Mouse (Mus musculus) kidney, adult 9 months (tissue): ENCODE measurements around the gene Inpp5k.

Source experiments
- DNase-seq: peaks from one replicate; pipeline ENCODE4 v3.0.0; 2022

Gene Inpp5k

DNA sequence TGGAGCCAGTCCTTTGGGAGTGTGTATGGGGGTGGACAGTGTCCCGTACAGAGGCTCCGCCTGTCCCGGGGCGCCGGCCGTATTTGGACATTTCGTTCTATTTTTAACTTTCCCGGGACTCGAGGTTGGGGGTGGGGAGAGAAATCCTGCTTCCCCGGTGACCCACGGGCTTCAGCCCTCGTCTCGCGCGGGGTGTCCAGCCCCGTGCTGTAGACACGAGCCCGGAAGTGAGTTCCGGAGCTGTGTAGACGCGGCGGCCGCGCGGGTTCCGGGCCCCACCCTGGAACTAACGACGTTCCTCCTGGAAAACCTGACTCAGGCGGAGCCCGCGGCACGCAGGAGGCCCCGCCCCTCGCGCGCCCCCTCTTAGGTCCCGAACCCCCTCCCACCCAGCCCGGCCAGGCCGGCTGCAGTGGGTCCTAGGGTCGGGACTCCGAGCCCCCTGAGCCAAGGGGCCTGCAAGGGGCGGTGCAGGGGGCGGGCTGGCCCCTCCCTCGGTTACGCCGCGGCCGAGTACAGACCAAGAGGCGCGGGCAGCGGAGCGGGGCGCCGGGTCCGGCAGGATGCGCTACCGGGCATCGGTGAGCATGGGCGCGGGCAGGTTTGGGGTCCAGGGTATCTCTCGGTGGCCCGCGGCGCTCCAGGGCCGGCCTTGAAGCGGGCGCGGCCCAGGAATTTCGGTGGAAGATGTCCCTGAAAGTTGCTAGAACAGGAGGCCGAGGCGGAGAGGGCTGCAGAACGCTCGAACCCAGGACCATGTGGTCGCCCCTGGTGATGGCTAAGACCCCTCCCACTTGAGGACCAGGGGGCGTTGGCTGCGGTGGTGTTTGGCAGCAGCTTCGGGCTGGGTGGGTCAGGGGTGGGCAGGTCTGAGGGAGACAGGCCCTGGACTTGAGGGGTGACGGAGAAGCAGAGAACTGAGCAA, 25.1 kb downstream of the Inpp5k start:
- peak; percentile 83 for DNase-seq

DNA sequence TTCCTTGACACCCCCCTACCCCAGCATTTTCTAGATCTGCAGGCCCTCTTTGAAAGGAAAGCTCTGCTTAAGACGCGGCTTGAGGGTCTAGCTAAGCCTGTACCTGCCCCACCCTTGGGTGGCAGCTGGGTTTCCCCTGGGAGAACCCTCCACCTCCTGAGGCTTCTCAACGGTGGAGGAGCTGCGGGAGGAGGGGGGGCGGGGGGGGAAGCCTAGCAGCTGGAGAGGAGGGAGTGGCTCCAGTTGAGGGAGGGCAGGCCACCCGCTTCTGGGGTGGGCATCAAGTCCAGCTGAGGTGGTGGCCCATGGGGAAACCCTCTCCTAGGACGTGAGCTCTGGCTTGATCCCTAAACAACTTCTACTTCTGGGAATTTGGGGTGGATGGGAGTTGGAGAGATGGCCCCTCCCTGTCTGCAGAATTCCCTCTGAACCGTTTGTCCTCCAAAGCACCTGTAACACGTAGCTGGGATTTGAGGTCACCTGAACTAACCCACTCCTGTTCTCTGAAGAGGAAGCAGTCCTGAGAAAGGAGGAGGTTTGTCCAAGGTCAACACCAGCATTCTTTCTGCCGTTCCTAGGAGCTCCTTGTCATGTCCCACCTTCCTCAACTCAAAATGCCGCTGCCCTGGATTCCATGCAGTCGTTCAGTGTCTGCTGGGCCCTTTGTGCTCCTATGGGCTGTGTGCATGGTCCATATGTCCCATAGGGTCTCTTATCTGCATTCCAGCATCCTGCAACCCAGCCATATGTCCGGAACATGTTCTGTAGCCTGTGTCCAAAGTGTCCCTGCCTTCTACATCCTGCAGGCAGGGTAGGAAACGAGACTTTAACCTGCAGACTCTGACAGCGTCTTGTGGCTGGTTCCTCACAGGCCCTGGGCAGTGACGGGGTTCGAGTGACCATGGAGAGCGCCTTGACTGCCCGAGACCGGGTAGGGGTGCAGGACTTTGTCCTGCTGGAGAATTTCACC, 26.1 kb downstream of the Inpp5k start:
- DNase-seq: peak; percentile 35

DNA sequence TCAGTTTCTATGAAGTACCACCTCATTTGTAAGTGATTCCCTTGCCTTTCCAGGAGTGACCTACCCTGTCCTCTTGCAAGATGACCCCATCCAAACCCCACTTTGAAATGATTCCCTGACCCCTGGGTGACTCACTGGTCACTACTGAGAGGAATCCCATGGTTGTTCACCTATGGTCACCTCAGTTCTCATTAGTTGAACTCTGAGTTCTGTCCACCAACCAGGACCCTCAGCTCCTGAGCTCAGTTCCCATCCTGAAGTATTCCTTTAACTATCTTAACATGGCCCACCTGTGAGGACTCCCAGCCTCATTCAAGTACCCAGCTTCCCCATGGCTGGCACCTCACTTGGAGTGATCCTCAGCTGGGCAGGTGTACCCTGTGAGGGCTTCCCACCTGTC, 27.1 kb downstream of the Inpp5k start:
- DNase-seq: no peak

DNA sequence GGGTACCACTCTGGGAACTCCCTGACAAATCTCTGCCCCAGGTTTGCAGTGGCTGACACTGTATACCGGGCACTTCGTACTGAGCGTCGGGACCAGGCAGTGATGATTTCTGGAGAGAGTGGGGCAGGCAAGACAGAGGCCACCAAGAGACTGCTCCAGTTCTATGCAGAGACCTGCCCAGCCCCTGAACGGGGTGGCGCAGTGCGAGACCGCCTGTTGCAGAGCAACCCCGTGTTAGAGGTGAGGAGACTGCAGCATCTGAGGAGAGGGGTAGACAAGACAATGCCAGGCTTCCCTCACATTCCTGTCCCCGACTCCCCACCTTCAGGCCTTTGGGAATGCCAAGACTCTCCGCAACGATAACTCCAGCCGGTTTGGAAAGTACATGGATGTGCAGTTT, 27.5 kb downstream of the Inpp5k start:
- no peak for DNase-seq

DNA sequence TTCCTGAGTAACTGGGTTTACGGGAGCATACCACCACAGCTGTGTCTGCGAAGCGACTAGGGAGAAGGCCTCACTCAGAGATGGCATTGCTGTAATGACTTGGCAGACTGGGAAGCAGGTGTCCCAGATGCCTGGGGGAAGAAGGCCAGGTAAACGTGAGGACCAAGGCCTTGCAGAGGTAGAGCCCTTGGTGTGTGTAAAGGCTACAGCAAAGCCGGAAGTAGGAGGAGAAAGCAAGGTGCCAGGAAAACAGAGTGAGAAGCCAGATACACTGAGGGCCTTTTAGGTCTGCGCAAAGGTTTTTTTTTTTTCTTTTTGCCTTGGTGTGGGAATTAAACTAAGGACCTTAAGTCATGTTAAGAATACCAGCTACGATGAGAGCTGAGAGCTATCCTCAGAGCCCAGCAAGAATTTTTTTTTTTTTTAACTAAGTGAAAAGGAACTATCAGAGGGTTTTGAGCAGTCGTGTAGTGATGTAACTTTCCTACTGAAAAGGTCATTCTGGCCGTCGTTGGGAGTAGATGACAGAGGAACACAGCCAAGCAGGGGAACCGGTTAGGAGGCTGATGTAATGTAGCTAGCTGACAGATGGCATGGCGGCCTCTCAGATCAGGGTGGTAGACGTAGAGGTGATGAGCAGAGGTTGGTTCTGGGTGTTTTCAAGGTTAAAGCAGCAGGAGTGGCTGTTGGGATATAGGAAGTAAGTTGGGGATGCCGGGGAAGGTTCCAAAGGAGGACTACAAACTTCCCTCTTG, 28.4 kb downstream of the Inpp5k start:
- no peak for DNase-seq

DNA sequence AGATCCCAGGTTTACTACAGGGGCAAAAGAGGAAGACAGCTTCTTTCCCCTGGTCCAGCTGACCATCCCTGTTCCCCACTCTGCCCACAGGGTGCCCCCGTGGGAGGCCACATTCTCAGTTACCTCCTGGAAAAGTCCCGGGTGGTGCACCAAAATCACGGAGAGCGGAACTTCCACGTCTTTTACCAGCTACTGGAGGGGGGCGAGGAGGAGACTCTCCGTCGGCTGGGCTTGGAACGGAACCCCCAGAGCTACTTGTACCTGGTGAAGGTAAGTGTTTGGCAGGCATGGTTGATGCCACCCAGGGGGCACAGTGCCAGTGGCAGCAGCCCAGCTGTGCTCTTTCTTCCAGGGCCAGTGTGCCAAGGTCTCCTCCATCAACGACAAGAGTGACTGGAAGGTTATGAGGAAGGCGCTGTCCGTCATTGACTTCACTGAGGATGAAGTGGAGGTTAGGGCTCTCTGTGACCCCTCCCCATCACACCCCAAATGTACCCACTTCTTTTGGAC, 29.3 kb downstream of the Inpp5k start:
- no peak for DNase-seq

DNA sequence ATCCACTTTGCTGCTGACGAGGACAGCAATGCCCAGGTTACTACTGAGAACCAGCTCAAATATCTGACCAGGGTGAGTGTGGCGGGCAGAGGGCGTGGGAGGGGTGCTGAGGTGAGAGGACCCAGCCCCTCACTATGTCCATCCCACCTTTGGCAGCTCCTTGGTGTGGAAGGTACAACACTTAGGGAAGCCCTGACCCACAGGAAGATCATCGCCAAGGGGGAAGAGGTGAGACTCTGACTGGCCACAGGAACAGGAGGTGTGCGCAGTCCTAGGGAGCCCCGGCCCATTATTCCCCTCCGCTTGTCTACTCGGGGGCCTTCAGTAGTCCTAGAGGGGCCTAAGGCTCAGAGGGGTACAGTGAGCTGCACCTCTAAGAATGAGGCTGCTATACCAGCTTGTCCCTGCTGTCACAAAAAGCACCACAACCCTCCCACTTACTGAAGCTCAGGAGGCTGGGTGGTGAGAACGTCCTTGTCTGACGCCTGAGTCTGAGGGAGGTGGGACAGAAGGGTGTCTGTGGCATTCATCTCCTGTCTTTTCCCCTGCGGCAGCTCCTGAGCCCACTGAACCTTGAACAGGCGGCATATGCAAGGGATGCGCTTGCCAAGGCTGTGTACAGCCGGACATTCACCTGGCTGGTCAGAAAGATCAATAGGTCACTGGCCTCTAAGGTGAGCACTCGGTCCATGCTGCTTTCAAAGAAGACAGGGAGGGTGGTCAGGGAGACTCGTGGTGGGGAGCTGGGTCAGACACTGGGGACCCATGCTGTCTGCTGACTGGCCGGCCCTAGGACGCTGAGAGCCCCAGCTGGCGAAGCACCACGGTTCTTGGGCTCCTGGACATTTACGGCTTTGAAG, 30.4 kb downstream of the Inpp5k start:
- DNase-seq: peak; percentile 31

DNA sequence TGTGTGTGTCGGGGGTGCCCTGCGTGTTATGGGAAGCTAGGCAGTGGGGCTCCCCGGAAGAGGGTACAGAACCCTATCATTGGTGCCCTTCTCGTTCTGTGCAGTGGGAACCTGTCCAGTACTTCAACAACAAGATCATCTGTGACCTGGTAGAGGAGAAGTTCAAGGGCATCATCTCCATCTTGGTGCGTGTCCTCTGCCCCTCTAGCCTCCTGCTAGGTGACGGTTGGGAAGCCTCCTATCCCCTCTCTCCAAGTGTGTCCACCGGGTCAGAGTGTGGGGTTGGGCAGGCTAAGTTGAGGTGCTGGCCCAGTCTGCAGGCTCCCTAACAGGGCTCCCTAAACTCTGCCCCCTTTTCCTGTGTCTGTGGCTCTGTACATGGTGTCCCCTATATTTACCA, 31.3 kb downstream of the Inpp5k start:
- DNase-seq: no peak

DNA sequence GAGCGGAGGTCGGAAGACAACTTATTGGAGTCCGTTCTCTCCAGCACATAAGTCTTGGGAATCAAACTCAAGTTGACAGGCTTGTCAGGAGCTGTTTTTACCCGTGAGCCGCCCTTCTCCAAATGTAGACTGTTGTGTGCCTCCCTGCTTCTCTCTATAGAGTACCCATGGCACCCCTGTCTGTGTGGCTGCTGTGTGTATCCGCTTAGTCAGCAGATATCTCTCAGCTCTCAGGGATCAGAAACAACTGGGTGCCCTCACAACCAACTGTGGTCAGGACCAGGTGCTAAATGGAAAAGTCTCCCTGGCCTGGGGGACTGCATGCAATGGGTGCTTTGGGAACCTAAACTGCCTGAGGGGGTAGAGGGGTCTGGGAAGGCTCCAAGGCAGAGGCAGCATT, 35.5 kb downstream of the Inpp5k start:
- no peak for DNase-seq

DNA sequence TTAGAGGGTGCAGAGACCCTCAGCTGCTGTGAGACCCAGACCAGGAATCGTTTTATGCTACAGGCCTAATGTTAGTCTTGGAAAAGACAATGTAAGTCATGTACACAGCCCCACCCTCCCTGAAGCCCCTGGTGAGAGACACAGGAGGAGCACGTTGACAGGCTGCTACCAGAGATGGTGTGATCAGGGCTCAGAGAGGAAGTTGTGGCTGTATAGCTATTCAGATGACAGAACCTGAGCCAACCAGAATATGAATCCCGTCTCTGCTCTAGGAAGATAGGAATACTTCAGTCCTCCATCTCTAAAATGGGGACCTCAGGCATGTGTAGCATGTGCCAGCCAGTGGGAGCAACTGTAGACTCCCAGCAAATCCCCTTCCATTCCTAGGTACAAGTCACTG, 37.8 kb downstream of the Inpp5k start:
- no peak for DNase-seq

DNA sequence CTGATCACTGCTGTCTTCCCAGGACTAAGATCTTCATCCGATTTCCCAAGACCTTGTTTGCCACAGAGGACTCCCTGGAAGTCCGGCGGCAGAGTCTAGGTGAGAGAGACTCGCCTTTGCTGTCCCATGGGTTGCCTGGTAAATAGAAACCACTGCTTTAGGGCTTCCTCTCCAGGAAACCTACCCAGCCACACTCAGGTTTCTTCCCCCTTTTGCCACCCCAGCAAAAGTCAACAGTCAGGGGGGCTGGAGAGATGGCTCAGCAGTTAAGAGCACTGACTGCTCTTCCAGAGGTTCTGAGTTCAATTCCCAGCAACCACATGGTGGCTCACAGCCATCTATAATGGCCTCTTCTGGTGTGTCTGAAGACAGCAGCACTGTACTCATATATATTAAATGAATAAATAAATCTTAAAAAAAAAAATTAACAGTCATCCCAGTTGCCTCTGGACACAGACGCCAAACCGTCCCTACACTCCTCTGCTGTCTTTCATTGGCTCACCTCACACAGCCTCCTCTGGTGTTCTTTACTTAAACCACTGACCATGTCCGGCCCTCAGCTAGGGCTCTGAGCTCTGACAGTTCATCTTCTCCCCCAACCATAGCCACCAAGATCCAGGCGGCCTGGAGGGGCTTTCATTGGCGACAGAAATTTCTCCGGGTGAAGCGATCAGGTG, 38.5 kb downstream of the Inpp5k start:
- DNase-seq: no peak

DNA sequence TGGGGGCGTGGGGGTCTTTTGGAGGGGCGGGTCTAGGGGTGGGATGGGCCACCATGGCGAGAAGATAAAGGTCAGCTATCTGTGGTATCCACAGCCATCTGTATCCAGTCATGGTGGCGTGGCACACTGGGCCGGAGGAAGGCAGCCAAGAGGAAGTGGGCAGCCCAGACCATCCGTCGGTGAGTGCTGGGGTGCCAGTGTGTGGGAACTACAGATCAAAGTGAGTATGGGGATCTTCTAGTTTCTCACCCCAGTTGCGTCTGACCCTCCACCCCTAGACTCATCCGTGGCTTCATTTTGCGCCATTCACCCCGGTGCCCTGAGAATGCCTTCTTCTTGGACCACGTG, 39.0 kb downstream of the Inpp5k start:
- no peak for DNase-seq

DNA sequence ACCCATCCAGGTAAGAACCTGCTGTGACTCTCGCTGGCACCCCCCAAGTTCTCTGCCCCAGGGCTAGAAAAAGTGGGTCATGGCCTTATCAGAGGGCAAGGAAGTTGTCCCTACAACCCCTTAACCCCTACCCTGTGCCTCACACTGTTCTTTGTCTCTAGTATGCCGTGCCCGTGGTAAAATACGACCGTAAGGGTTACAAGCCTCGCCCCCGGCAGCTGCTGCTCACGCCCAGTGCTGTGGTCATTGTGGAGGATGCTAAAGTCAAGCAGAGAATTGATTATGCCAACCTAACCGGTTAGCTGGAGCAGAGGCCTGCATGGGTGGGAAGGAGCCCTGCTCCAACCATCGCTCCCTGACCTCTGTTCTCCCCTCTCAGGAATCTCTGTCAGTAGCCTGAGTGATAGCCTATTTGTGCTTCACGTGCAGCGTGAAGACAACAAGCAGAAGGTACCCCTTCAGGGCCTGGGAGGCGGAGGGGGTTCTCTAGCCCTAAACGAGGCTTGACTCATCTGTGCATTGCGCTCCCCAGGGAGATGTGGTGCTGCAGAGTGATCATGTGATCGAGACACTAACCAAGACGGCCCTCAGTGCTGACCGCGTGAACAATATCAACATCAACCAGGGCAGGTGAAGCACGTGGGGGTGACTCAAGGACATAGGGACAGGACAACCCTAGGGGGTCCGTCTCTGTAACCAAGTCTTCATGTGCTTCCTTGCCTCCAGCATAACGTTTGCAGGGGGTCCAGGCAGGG, 40.8 kb downstream of the Inpp5k start:
- DNase-seq: no peak

DNA sequence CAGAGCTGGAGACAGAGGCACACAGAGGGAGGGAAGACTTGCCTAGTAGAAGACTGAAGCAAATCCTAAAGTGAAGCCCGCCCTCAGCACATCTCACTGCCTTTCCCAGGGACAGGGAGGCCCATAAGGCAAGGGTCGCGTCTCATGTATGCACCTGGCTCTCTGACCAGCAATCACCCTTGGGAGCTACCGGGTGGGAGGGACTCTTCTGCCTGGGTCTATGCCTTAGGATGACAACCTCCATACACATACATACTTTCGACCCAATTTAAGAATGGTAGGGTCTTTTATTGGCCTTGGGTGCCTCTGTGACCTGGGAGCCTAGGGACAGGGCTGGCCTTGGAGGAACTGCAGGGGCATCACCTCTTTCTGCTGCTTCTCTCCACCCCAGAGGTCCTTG, 42.6 kb downstream of the Inpp5k start:
- DNase-seq: no peak

DNA sequence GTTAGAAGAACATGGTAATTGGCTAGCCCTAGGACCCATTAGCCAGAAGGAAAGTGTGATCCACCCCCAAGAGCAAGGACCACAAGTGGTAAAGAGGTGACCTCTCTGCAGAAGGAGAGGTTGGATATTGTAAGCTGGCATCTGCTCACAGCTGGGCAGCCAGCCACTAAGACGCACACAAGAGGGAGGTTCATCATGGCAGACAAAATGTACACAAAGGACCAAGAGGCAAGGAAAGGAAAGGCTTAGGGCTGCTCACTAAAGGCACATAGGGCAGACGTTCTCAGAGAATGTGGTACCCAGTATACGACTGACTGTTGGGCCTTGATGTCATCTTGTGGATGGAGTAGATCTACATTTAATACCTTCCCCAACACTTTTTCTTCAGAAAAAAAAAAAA, 44.1 kb downstream of the Inpp5k start:
- DNase-seq: no peak

DNA sequence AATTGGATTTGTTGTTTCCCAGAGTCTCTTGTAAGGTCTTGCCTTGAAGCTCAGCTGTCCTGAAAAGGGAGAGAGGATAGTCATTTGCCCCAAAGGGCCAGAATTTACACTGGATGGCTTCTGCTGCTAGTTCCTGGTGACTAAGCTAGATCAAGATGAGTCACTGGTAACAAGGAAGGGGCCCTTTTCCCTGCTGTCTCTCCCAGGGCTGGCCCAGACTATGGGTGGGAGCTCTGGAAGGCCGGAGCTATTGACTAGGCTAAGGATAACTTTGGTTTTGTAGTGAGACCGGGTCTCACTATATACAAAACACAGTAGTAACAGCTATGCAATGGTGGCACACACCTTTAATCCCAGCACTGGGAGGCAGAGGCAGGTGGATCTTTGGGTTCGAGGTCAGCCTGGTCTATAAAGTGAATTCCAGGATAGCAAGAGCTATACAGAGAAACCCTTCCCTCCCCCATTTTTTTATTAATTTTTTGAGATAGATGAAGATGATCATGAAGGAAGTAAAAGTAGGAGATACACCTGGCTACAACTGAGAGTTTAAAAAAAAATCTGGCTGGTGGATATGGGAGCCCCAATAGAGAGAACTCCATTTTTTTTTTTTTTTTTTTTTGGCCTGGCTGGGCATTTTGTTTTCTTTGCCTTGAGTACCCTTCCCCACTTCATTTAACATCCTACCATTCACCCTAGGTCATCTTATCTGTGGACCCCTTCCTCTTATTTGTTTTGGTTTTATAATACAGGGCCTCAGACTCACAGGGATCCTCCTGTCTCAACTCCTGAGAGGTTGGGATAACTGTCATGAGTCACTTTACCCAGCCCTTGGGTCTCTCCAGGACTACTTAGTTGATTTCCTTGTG, 47.3 kb downstream of the Inpp5k start:
- DNase-seq: no peak

DNA sequence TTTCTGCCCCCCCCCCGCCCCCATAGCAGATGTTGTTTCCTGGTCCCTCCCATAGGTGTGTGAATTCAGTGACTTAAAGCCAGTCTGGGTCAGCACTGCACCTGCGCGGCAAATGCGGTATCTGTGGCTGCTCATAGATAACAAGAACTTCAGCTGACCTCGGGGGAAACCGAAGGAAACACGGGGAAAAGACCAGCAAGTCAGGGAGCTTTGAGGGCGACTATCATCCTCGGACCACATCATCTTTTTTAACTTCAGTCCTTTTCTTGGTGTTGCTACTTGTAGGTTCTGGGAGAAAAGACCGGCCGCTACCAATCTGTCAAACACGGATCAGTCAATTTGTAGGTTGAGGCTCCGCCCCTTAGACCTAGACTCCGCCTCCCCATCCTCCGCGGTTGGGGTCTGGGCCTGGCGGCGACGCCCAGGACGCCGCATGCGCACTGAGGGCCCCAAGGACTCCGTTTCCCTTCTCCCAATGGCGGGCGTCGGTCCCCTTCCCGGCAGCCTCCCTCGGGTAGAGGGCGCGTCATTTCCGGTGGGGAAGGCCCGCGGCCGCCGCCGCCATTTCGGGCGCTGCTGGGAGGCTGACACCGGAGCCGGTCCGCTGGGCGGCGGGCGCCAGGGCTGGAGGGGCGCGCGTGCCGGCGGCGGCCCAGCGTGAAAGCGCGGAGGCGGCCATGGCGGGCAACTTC, 48.1 kb downstream of the Inpp5k start, which contains the start of gene Crk:
Gene Crk (plus strand): TSS at position 513 of the 692 bp plus-strand sequence.
- peak; percentile 99 for DNase-seq

DNA sequence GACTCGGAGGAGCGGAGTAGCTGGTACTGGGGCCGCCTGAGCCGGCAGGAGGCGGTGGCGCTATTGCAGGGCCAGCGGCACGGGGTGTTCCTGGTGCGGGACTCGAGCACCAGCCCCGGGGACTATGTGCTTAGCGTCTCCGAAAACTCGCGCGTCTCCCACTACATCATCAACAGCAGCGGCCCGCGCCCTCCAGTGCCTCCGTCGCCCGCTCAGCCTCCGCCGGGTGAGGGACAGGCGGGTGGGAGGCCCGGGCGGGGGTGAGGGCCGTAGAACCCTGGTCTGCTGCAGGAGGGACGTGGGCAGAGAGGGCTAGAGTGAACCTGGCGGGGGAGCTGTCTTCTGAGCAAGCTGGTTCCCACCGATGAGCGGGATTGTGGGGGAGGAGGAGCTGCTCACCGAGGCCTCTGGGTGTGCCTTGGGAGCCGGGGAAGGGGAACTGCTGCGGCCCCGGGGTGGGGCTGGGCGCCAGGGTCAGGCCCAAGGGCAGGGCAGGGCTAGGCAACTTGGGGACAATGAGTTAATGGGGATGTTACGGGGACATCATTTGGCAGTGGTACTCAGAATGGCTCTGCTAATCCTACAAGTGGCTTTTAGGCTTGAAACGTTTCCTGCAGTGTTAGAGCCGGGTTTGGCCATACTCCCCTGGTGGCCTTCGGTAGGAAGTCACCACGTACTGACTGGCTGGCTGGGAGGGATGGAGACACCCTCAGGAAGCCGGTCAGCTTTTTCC, 48.8 kb downstream of the Inpp5k start:
- peak; percentile 71 for DNase-seq
